8 mouse cellular contexts compared by ENCODE assay signal in genomic region chr5:151686606-151687525, GRCm38 (mm10). TPM values are rescaled to one million over a fixed set of nuclear protein-coding genes. Genes with fewer than 3 reads are reported as not detected.
DNase-seq lines count a peak whose midpoint lies in the region; ATAC-seq and TF ChIP-seq lines count a peak whose summit lies in the region.

No protein-coding gene starts in this region.

- H3K9me3 ChIP-seq in heart, embryonic 10.5 days: no peaks in the 10 kb centered on the region
- no peaks in the 10 kb centered on the region for H3K9me3 ChIP-seq in kidney, embryonic 14.5 days (ENCODE audit: control insufficient read depth, low read length)
- H3K9me3 ChIP-seq in limb, embryonic 14.5 days (ENCODE audit: control insufficient read depth, low read length): no peaks in the 10 kb centered on the region
- H3K9me3 ChIP-seq in midbrain, postnatal 0 days (ENCODE audit: low read length): no peaks in the 10 kb centered on the region

- no peaks in the 10 kb centered on the region for H3K36me3 ChIP-seq in heart, embryonic 10.5 days
- no peaks in the 10 kb centered on the region for H3K36me3 ChIP-seq in kidney, embryonic 14.5 days (ENCODE audit: control insufficient read depth, insufficient read depth, low read length)
- H3K36me3 ChIP-seq in limb, embryonic 14.5 days (ENCODE audit: control insufficient read depth, insufficient read depth, low read length): no peaks in the 10 kb centered on the region
- no peaks in the 10 kb centered on the region for H3K36me3 ChIP-seq in midbrain, postnatal 0 days (ENCODE audit: insufficient read depth, low read length)

- 29% methylated on average over 15 of the region's 15 CpGs for WGBS in heart, embryonic 10.5 days
- 23% methylated on average over 15 of the region's 15 CpGs for WGBS in kidney, embryonic 14.5 days
- 25% methylated on average over 14 of the region's 15 CpGs for WGBS in limb, embryonic 14.5 days
- WGBS in midbrain, postnatal 0 days: 24% methylated on average over 15 of the region's 15 CpGs

- peak; percentile 82 for DNase-seq in A20 (ENCODE audit: low read depth, low spot score)
- peak; percentile 45 to 61 for DNase-seq in adrenal gland, postnatal 4 days (ENCODE audit: low spot score in 2 of 2)
- DNase-seq in heart, embryonic 10.5 days (ENCODE audit: low spot score): peak; percentile 88
- peak; percentile 90 for DNase-seq in limb, embryonic 14.5 days (ENCODE audit: low spot score)
- peak; percentile 86 for DNase-seq in midbrain, postnatal 0 days (ENCODE audit: low spot score)
- peak; percentile 45 to 61 for DNase-seq in spleen, postnatal 14 days (ENCODE audit: low spot score in 2 of 2)

- ATAC-seq in kidney, embryonic 14.5 days (ENCODE audit: low FRiP score, low TSS enrichment): peak; percentile 98
- peak; percentile 93 for ATAC-seq in limb, embryonic 14.5 days (ENCODE audit: low FRiP score, low read depth)
- ATAC-seq in midbrain, postnatal 0 days (ENCODE audit: low FRiP score): peak; percentile 92

- H3K27ac ChIP-seq in embryonic fibroblast, embryonic 13.5 days (ENCODE audit: insufficient read depth, low read length): no peak overlapping the region
- H3K27ac ChIP-seq in heart, embryonic 10.5 days: peak overlapping the region; percentile 78
- H3K27ac ChIP-seq in kidney, embryonic 14.5 days (ENCODE audit: low read depth, low read length): 0 out of 2 replicates have a peak overlapping the region, but pooled peaks have one; percentile 24
- no peak overlapping the region for H3K27ac ChIP-seq in limb, embryonic 14.5 days (replicated peaks; ENCODE audit: low read depth, low read length)
- no peak overlapping the region for H3K27ac ChIP-seq in midbrain, postnatal 0 days (ENCODE audit: low read depth, low read length)

- TF ChIP-seq CTCF in embryonic fibroblast, embryonic 13.5 days (IDR thresholded peaks at IDR 0.05; ENCODE audit: borderline replicate concordance, insufficient read depth, low read length): peak; percentile 91
- TF ChIP-seq CTCF in midbrain, postnatal 0 days (IDR thresholded peaks at IDR 0.05): peak; percentile 77

- no peaks in the 10 kb centered on the region for H3K4me1 ChIP-seq in embryonic fibroblast, embryonic 13.5 days (ENCODE audit: control insufficient read depth, insufficient read depth, low read length)
- H3K4me1 ChIP-seq in heart, embryonic 10.5 days: no peaks in the 10 kb centered on the region
- H3K4me1 ChIP-seq in kidney, embryonic 14.5 days (ENCODE audit: control insufficient read depth, insufficient read depth, low read length): no peaks in the 10 kb centered on the region
- H3K4me1 ChIP-seq in limb, embryonic 14.5 days (ENCODE audit: control insufficient read depth, insufficient read depth, low read length): no peaks in the 10 kb centered on the region
- no peaks in the 10 kb centered on the region for H3K4me1 ChIP-seq in midbrain, postnatal 0 days (ENCODE audit: insufficient read depth, low read length)

- peak overlapping the region; percentile 33 for H3K4me2 ChIP-seq in kidney, embryonic 14.5 days (replicated peaks; ENCODE audit: low read depth, low read length)
- peak overlapping the region; percentile 35; the same call in 1 of the 2 replicates for H3K4me2 ChIP-seq in limb, embryonic 14.5 days (replicated peaks; ENCODE audit: low read depth, low read length, severe bottlenecking)
- H3K4me2 ChIP-seq in midbrain, postnatal 0 days (ENCODE audit: low read depth, low read length, poor library complexity, severe bottlenecking): peak overlapping the region; percentile 32

- 0 out of 2 replicates have a peak overlapping the region, but pooled peaks have one; percentile 34 for H3K9ac ChIP-seq in kidney, embryonic 14.5 days (ENCODE audit: low read depth, low read length)
- H3K9ac ChIP-seq in limb, embryonic 14.5 days (ENCODE audit: low read depth, low read length, severe bottlenecking): no peak overlapping the region
- H3K9ac ChIP-seq in midbrain, postnatal 0 days (replicated peaks; ENCODE audit: low read length, poor library complexity, severe bottlenecking): no peak overlapping the region

- no peak for TF ChIP-seq POLR2A in embryonic fibroblast, embryonic 13.5 days (IDR thresholded peaks at IDR 0.05; ENCODE audit: low read depth, low read length)
- no peak for TF ChIP-seq POLR2A in limb, embryonic 14.5 days (IDR thresholded peaks at IDR 0.05; ENCODE audit: borderline replicate concordance, extremely low read depth, insufficient read depth, insufficient read length)

- no peak overlapping the region for H3K4me3 ChIP-seq in embryonic fibroblast, embryonic 13.5 days (ENCODE audit: insufficient read depth, low read length)
- H3K4me3 ChIP-seq in heart, embryonic 10.5 days: peak overlapping the region; percentile 47
- no peak overlapping the region for H3K4me3 ChIP-seq in kidney, embryonic 14.5 days (ENCODE audit: low read length)
- H3K4me3 ChIP-seq in limb, embryonic 14.5 days (replicated peaks; ENCODE audit: low read length): no peak overlapping the region; the same call in 1 of the 2 replicates
- H3K4me3 ChIP-seq in midbrain, postnatal 0 days (ENCODE audit: low read depth, low read length): no peak overlapping the region

- H3K27me3 ChIP-seq in heart, embryonic 10.5 days (ENCODE audit: insufficient read depth, poor library complexity, severe bottlenecking): no peaks in the 10 kb centered on the region
- H3K27me3 ChIP-seq in kidney, embryonic 14.5 days (ENCODE audit: control insufficient read depth, insufficient read depth, low read length): no peaks in the 10 kb centered on the region
- H3K27me3 ChIP-seq in limb, embryonic 14.5 days (ENCODE audit: control insufficient read depth, insufficient read depth, low read length): no peaks in the 10 kb centered on the region
- no peaks in the 10 kb centered on the region for H3K27me3 ChIP-seq in midbrain, postnatal 0 days (ENCODE audit: insufficient read depth, low read length)

RNA-seq across cellular contexts. Expression of gene Rfc3, which starts 35.8 kb away (rescaled TPM):
- 10 to 100 TPM; 55.0 to 59.3 TPM for total RNA-seq in adrenal gland, postnatal 4 days (2021)
- 25.6 and 37.9 TPM in 2 replicates for polyA plus RNA-seq in embryonic fibroblast, embryonic 13.5 days (2011; ENCODE audit: insufficient read length, low read depth, missing spikeins)
- polyA plus RNA-seq in heart, embryonic 10.5 days (2016; fragmentation: Nextera tagmentation; extraction: Ambion mirVana): 72.1 and 107 TPM in 2 replicates
- 114 and 133 TPM in 2 replicates for polyA plus RNA-seq in kidney, embryonic 14.5 days (2014; fragmentation: Nextera tagmentation; extraction: Ambion mirVana)
- polyA plus RNA-seq in limb, embryonic 14.5 days (2012; rRNA removed): 59.5 and 66.5 TPM in 2 replicates
- 90.9 and 98.8 TPM in 2 replicates for polyA plus RNA-seq in limb, embryonic 14.5 days (2014; fragmentation: Nextera tagmentation; extraction: Ambion mirVana)
- 28.9 and 39.5 TPM in 2 replicates for total RNA-seq in midbrain, postnatal 0 days (2014; rRNA removed)
- 60.9 and 62.4 TPM in 2 replicates for polyA plus RNA-seq in midbrain, postnatal 0 days (2015; fragmentation: Nextera tagmentation; extraction: Ambion mirVana)

Comparison
In these comparisons a context has a peak if more than half of its experiments do, and no peak if none do; other contexts are left out.
1. H3K27ac ChIP-seq: peak in heart, embryonic 10.5 days (single experiment) and kidney, embryonic 14.5 days (single experiment); none in embryonic fibroblast, embryonic 13.5 days (single experiment), limb, embryonic 14.5 days (single experiment) and midbrain, postnatal 0 days (single experiment).
2. Peak in every context shown above with its lines, with median percentiles within 50 percentile points of each other: DNase-seq, ATAC-seq and H3K4me2 ChIP-seq.